Mouse (Mus musculus) embryonic facial prominence, embryonic 11.5 days (tissue): ENCODE results near the gene Sall1. TPM values are rescaled to one million over a fixed set of nuclear protein-coding genes. Genes with fewer than 3 reads are reported as not detected.
A peak's percentile ranks its signal among the peaks of the same experiment; 100 is the strongest.

Experiments
- ATAC-seq: fragments of 200-750 bp; cut with Nextera tagmentation; replicated peaks from 2 replicates; pipeline ENCODE4 v1.8.0; 2017; ENCODE audit warnings: low read depth; ENCODE audit not compliant: insufficient number of reproducible peaks, low FRiP score, low TSS enrichment
- DNase-seq: peaks from one replicate; pipeline ENCODE4 v3.0.0-alpha.2; 2015; ENCODE audit warnings: low spot score
- H3K27ac ChIP-seq: fragments of 300-500 bp; sonication (generic); replicated peaks from 2 replicates; pipeline ENCODE4 v1.5.1; 2014; ENCODE audit warnings: mild to moderate bottlenecking, low read depth, low read length, control low read depth
- H3K27me3 ChIP-seq: fragments of 300-500 bp; sonication (generic); 2 replicates; pipeline ENCODE4 v1.6.1; 2014; ENCODE audit warnings: mild to moderate bottlenecking, low read length, moderate library complexity, mixed read lengths; ENCODE audit not compliant: control insufficient read depth, insufficient read depth
- H3K36me3 ChIP-seq: fragments of 300-500 bp; sonication (generic); replicated peaks from 2 replicates; pipeline ENCODE4 v1.6.1; 2014; ENCODE audit warnings: low read depth, mild to moderate bottlenecking, low read length, moderate library complexity, mixed read lengths; ENCODE audit not compliant: control insufficient read depth, insufficient read depth
- H3K4me1 ChIP-seq: fragments of 300-500 bp; sonication (generic); 2 replicates; pipeline ENCODE4 v1.6.1; 2014; ENCODE audit warnings: low read length, mixed read lengths; ENCODE audit not compliant: control insufficient read depth, insufficient read depth
- H3K4me2 ChIP-seq: fragments of 300-500 bp; sonication (generic); 2 replicates; pipeline ENCODE4 v1.6.1; 2014; ENCODE audit warnings: low read depth, mild to moderate bottlenecking, control low read depth, low read length, moderate library complexity
- H3K4me3 ChIP-seq: fragments of 300-500 bp; sonication (generic); 2 replicates; pipeline ENCODE4 v1.5.1; 2014; ENCODE audit warnings: low read depth, low read length, control low read depth
- H3K9ac ChIP-seq: fragments of 300-500 bp; sonication (generic); replicated peaks from 2 replicates; pipeline ENCODE4 v1.6.1; 2014; ENCODE audit warnings: mild to moderate bottlenecking, control low read depth, low read length
- H3K9me3 ChIP-seq: fragments of 300-500 bp; sonication (generic); replicated peaks from 2 replicates; pipeline ENCODE4 v1.6.1; 2016; ENCODE audit warnings: mild to moderate bottlenecking, low read length, inconsistent platforms, mixed read lengths; ENCODE audit not compliant: control insufficient read depth
- WGBS: fragments of 180-500 bp; shearing (Covaris S2); extraction: QIAGEN DNeasy Blood & Tissue Kit; methylation state at CpG from one replicate; pipeline ENCODE4 v1.1.7; 2014; 5-methylcytosine and 5-hydroxymethylcytosine counted together
- polyA plus RNA-seq: library from polyadenylated mRNA; unstranded; fragments of >200 nt; fragmentation: Nextera tagmentation; extraction: Ambion mirVana; gene quantifications from 2 replicates; pipeline ENCODE4 v1.2.1, GENCODE M21; 2014

Sall1 gene
- polyA plus RNA-seq, 1 experiment from 2014 or later = 4.8 TPM

DNA sequence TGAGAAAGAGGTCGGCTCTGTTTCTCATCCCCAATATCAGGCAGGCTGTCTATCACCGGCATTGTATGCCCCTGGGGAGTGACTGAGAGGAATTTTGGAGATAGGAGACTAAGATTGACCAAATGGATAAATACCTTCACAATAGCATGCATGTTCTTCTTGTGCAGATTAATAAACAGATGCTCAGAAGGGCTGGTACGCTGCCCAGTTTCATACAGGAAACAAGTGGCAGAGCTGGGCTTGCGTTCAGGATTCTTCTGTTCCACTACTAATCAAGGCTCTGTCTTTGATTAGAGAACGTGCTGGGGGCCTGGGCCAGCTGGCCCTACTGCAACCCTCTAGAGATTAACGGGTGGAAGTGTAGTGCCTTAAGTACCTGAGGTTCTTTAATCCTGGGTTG is 15.5 kb upstream of the Sall1 start:
- H3K4me1 ChIP-seq = no peaks in the 10 kb centered on the region
- H3K36me3 ChIP-seq = no peaks in the 10 kb centered on the region
- DNase-seq (no peak), ATAC-seq (no peak)
- no peaks in the 10 kb centered on the region for H3K9me3 ChIP-seq
- H3K4me2 ChIP-seq = no peak overlapping the region
- H3K27ac ChIP-seq = no peak overlapping the region
- WGBS = 37% methylated on average over 6 of the region's 6 CpGs
- no peak overlapping the region for H3K9ac ChIP-seq
- H3K27me3 ChIP-seq = no peaks in the 10 kb centered on the region
- no peak overlapping the region for H3K4me3 ChIP-seq

DNA sequence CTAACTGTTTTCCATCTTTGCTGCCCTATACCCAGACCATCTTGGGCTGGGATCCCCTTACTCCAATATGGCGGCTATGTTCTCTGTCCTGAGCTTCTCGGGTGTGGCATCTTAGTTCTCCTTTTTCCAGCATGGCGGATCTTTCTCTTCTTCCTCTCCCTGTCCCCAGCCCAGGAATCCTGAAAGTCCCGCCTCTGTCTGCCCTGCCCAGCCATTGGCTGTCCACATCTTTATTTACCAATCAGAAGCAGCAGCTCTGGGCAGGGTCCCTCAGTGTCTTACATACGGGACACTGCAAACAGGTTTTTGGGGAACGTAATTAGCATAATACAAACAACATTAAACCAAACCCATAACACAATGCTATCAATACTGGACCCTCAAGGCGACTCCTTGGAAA is 8.9 kb upstream of the Sall1 start:
- DNase-seq = no peak
- H3K4me1 ChIP-seq = no peaks in the 10 kb centered on the region
- H3K9ac ChIP-seq = no peak overlapping the region
- H3K4me3 ChIP-seq = no peak overlapping the region
- H3K27me3 ChIP-seq = peaks cover 4% of the 10 kb centered on the region; the same call in 1 of the 2 replicates
- H3K4me2 ChIP-seq = no peak overlapping the region
- H3K9me3 ChIP-seq = no peaks in the 10 kb centered on the region
- no peak for ATAC-seq
- H3K27ac ChIP-seq = no peak overlapping the region
- H3K36me3 ChIP-seq = no peaks in the 10 kb centered on the region
- WGBS = 92% methylated on average over 7 of the region's 7 CpGs

DNA sequence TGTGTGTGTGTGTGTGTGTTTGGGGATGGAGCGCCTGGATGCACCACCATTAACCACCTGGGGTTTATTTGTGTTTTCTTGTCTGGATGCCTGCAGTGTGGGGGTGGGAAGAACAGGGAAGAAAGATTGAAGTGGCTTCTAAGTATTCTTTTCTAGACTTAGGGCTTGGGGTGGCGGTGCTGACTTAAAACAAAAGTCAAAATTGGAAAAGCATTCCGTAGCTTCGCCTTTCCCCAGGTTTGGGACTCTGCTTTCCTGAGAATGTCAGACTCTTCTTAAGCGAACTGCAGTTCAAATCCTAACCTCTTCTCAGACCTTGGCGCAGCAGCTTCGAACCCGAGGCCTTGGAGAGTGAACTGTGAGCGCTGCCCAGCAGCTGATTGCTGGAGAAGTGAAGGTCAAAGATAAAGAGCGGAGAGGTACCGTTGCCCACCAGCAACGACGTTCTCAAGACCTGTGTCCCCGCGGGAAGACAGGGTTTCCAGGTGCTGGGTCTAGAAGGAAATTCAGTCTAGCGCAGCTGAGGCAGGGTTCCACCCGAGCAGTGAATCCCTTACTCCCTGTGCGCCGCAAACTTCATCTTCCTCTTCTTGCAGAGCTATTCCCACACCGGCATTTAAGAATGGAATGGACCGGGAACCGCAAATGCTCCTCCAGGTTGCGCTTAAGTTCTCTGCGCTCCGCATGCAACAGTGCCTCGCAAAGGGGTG is 2.8 kb upstream of the Sall1 start:
- H3K9me3 ChIP-seq = no peaks in the 10 kb centered on the region
- H3K4me2 ChIP-seq = peak overlapping the region; percentile 32
- no peak for ATAC-seq
- no peak overlapping the region for H3K9ac ChIP-seq
- 1% methylated on average over 26 of the region's 26 CpGs for WGBS
- no peak overlapping the region for H3K27ac ChIP-seq
- no peaks in the 10 kb centered on the region for H3K36me3 ChIP-seq
- H3K27me3 ChIP-seq = peaks cover 16% of the 10 kb centered on the region
- no peak overlapping the region for H3K4me3 ChIP-seq
- DNase-seq = peak; percentile 53
- H3K4me1 ChIP-seq = peaks cover 11% of the 10 kb centered on the region

DNA sequence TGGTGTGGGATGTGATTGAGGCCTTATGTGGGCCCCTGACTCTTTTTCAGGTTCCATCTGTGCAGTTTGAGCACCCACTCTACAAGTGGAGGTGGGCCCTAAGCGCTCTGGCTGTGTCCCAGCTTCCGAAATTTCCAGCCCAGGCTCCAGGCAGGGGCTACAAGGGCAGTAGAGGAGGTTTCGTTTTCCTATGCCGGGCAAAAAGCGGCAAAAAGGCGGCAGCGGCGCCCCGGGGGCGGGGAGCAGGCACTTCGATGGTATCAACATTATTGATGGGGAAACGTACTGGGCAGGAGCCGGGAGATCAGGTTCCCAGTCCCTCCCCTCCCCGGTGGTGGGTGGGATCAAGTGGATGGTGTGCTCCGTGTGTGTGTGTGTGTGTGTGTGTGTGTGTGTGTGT is 2.3 kb upstream of the Sall1 start:
- H3K27me3 ChIP-seq = peaks cover 16% of the 10 kb centered on the region
- peaks cover 11% of the 10 kb centered on the region for H3K4me1 ChIP-seq
- no peak overlapping the region for H3K4me3 ChIP-seq
- H3K9ac ChIP-seq = no peak overlapping the region
- ATAC-seq (no peak), DNase-seq (peak; percentile 63)
- H3K4me2 ChIP-seq = peak overlapping the region; percentile 33
- H3K9me3 ChIP-seq = no peaks in the 10 kb centered on the region
- WGBS = under 1% methylated on average over 15 of the region's 15 CpGs
- H3K36me3 ChIP-seq = no peaks in the 10 kb centered on the region
- no peak overlapping the region for H3K27ac ChIP-seq

DNA sequence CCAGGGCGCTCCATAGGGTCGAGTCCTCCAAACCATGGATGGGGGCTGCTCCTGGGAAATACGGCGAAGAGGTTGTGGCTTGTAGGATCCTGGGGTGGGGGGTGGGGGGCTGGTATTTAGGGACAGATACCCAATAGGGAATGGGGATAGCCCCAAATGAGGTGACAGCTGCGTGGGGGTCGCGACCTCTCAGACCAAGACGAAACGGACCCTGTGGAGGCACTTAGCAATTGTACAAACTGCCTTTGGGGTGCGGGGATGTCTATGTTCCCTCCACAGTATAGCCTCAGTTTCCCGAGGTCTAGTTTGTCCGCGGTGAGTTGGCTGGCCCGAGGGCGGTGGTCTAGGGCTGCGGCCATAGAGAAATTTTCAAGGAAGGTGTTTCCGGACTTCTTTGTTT is 1.8 kb upstream of the Sall1 start:
- no peak overlapping the region for H3K9ac ChIP-seq
- no peak for DNase-seq
- ATAC-seq = no peak
- peaks cover 11% of the 10 kb centered on the region for H3K4me1 ChIP-seq
- WGBS = 2% methylated on average over 17 of the region's 17 CpGs
- H3K9me3 ChIP-seq = no peaks in the 10 kb centered on the region
- H3K4me3 ChIP-seq = no peak overlapping the region
- H3K27ac ChIP-seq = no peak overlapping the region
- peaks cover 16% of the 10 kb centered on the region for H3K27me3 ChIP-seq
- H3K36me3 ChIP-seq = no peaks in the 10 kb centered on the region
- peak overlapping the region; percentile 27 for H3K4me2 ChIP-seq

DNA sequence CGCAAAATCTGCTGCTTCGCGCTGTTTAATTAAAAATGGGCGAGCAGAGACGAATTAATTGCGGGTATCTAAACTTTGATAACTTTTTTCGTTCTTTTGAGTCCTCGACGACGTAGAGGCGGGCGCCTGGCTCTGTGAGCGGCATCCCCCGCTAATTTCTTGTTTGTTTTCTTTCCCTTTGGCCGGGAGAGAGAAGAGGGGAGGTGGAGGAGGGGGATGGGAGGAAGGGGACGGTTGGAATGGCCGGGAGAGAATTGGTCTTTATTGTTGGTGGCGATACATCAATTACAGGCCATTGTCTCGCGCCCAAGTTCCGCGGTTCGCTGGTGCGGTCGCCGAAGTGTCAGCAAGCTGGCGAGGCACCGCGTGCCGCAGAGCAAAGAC is 1.2 kb upstream of the Sall1 start:
- Histone ChIP-seq H3K36me3 (no peaks in the 10 kb centered on the region), H3K4me1 (peaks cover 11% of the 10 kb centered on the region), H3K4me2 (peak overlapping the region; percentile 27), H3K4me3 (0 out of 2 replicates have a peak overlapping the region, but pooled peaks have one; percentile 5), H3K27ac (no peak overlapping the region), H3K9ac (no peak overlapping the region), H3K27me3 (peaks cover 16% of the 10 kb centered on the region), H3K9me3 (no peaks in the 10 kb centered on the region)
- DNase-seq = peak; percentile 38
- under 1% methylated on average over 30 of the region's 30 CpGs for WGBS
- ATAC-seq = no peak

DNA sequence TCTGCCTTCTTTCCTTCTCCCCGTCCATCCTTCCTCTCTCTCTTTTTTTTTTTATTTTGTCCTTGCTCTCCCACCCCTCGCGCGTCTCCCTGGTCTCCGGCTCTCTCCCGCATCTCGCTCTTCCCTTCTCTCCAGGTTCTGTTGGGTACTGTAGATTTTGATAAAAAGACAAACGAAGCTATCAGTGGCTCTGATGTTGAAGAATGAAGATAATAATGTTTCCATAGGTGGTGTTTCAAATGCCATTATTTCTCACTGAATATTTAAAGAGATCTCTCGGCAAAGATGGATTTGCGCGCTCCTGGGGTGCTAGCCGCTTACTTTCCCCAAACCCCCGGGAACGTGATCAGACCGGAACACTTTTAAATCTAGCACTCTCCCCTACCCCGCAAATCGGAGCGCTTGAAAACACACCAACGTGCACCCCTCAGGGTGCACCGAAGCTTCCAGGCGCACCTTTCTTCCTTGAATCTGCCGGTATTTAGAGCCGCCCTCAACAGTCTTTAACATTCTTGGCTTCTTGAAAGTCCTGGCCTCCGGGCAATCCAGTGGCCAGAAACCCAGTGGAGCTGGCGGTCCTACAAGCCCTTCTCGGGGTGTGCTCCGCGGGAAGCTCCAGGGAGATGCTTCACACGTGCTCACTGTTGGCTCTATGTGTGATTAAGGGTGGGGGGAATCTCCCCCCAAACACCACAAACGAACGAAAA is 702 bp upstream of the Sall1 start:
- peak overlapping the region; percentile 5; the same call in 1 of the 2 replicates for H3K4me3 ChIP-seq
- H3K9ac ChIP-seq = no peak overlapping the region
- no peaks in the 10 kb centered on the region for H3K36me3 ChIP-seq
- 1% methylated on average over 31 of the region's 31 CpGs for WGBS
- H3K4me1 ChIP-seq = peaks cover 11% of the 10 kb centered on the region
- no peak overlapping the region for H3K27ac ChIP-seq
- H3K9me3 ChIP-seq = no peaks in the 10 kb centered on the region
- DNase-seq (peak; percentile 43), ATAC-seq (no peak)
- peaks cover 16% of the 10 kb centered on the region for H3K27me3 ChIP-seq
- H3K4me2 ChIP-seq = peak overlapping the region; percentile 71

DNA sequence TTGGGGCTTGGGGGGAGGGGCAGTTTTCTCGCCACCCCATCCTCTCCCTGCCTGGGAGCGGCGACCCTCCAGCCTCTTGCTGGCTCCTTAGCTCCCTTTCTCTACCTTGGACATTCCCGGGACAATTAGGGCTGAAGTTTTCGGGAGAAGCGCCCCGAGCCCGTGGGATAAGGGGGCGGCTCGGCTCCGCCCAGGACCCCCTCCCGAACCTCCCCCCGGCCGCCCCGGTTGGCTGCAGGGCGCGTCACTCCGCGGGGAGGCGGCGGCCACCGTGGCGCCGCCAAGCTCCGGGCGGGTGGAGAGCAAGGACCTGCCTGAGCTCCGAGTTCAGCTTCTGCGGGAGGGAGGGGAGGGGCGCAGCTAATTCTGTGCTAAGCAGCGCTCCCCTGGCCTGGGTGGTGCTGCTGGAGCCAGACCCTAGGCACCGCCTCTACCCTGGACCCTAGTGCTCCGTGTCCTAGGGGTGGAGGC is 556 bp downstream of the Sall1 start:
- peak overlapping the region; percentile 43 for H3K4me3 ChIP-seq
- DNase-seq (peak; percentile 81), ATAC-seq (peak; percentile 83)
- H3K36me3 ChIP-seq = no peaks in the 10 kb centered on the region
- H3K9ac ChIP-seq = peak overlapping the region; percentile 76
- H3K27ac ChIP-seq = peak overlapping the region; percentile 48; the same call in 1 of the 2 replicates
- peaks cover 11% of the 10 kb centered on the region for H3K4me1 ChIP-seq
- 0% methylated on average over 31 of the region's 32 CpGs for whole genome bisulfite sequencing
- peak overlapping the region; percentile 71 for H3K4me2 ChIP-seq
- H3K9me3 ChIP-seq = no peaks in the 10 kb centered on the region
- peaks cover 16% of the 10 kb centered on the region for H3K27me3 ChIP-seq
